Mouse (Mus musculus): Measurements from ENCODE around the gene Zbtb38. TPM values are rescaled to one million over a fixed set of nuclear protein-coding genes. Genes with fewer than 3 reads are reported as not detected.
A peak's percentile ranks its signal among the peaks of the same experiment; 100 is the strongest.

Gene Zbtb38
- total RNA-seq, 2 experiments from 2014 or later, result 42.3 to 45.2 TPM

DNA sequence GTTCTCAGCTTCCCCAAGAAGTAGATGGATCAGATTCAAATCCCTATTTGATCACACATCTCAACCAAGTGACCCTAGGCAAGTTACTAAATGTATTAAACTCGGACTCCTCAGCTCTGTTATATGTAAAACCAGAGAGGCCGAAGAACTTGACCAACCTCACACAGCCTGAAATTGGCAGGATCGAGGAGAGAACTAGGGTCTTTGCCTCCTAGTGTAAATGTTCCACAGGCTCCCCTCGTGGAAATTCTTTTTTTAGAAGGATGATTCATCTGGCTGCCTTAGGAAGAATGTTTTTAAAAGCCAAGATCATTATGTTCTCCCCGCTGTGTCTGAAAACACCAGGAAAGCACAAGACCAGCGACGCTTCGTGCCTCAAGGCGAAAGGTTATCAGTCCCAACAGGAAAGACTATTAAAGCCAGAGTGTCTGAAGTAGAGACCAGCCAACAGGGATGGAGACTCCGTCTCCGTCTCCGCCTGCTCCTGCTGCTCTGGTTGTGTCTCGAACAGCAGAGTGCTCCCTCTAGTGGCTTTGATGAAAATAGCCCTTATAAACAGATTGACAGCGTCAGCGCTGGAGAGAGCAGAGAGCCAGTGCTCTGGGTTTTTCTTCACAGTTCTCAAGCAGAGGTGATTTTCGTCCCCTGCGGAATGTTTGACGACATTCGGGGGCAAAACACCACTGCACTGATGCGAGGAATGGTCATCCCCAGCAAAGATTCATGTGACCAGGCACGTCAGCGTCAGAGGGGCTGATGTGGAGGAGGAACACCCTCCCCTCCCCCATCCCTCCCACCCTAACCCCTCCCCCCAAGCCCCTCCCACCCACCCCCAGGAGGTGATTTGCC is 6.3 kb upstream of the Zbtb38 start:
- DNase-seq (ENCODE audit: low spot score in 2 of 2), result peak; percentile 64 to 75

DNA sequence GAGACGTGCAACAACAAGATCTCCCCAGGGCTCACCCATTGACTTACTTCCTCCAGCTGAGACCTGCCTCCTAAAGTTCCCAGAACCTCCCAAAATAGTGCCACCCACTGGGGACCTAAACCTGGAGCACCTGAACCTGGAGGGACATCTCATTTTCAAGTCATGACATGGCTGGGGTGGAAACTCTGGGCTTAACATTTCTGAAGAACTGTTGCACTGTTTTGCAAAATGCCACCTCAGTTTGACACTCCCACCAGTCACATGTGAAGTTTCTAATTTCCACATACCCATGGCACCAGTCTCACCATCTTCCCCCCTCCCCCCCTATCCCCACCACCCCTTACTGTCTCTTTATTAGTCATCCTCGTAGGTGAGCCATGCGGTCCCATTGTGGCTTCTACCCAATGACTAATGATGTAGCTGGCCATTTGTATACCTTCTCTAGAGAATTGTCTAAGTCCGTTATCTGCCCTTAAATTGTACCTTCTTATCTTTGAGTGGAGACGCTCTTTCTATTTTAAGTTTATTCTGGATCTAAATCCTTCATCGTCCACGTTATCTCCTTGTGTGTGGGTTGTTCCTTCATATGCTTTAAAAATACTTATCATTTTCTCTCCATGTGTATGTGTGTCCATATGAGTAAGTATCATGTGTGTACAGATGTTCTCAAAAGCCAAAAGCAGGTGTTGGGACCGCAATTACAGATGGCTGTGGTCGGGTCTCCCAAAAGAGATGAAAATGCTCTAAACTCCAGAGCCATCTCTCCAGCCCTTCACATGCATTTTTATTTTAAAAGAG is 4.2 kb upstream of the Zbtb38 start:
- no peak for DNase-seq (ENCODE audit: low spot score in 2 of 2)

DNA sequence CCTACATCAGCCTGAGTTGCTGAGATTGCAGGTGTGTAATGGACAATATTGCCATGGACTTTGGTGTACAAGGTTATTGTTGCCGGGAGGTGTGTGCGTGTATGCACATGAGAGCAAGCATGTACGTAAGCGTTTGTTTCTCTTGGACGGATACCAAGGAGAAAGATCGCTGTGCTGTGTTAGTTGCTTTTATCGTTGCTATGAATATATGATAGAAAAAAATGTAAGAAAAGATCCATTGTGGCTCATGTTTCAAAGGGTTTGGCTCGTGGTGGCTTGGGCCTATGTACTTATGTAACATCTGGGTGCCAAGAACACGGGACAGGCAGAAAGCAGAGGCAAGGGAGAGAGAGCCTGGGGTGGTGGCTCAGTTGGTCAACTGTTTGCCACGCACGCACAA is 3.1 kb upstream of the Zbtb38 start:
- no peak for DNase-seq (ENCODE audit: low spot score in 2 of 2)

DNA sequence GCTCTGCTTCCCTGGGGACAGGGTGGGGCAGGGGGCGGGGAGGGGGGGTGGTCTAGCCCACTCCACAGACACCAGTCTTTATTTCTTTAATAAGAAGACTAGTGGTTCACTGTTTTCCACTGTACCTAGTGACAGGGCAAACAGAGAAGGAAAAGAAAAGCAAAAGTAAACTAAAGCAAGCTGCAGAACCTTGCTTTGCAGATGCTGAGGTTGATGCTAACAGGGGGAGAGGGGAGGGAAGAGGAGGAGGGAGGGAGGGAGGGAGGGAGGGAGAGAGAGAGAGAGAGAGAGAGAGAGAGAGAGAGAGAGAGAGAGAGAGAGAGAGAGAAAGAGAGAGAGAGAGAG is 2.0 kb upstream of the Zbtb38 start:
- DNase-seq (ENCODE audit: low spot score in 2 of 2), result no peak

DNA sequence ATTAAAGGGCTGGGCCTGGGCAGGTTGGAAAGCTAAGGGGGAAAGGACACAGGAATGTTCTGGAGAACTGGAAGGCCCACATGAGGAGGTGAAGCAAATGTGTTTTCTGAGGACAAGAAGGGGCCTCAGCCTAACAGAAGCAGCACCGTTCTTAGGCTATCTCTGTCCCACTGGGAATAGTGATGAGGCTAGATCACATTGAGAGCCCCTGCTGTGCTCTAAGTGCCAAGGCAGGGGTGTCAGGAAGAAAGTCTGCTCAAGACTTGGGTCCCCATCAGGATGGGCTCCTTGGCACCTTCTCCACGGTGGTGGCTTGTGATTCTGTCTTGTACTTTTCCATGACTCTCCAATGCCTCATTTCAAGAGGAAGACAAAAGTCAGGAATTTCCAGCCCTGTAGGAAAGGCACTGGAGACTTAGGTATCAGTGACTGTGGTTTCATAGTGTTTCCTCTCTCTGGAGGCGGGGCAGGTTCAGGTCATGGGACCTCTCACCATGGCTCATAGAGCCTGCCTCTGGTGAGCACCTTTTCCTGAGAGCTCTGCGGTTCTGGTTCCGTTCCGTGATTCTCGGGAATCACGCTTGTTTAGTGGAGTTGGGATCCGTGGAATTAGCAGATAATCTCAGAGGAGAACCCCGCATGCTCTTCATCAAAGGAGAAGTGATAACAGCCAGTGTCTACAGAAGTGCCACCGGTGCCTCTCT is 1.4 kb upstream of the Zbtb38 start:
- DNase-seq (ENCODE audit: low spot score in 2 of 2), result no peak

DNA sequence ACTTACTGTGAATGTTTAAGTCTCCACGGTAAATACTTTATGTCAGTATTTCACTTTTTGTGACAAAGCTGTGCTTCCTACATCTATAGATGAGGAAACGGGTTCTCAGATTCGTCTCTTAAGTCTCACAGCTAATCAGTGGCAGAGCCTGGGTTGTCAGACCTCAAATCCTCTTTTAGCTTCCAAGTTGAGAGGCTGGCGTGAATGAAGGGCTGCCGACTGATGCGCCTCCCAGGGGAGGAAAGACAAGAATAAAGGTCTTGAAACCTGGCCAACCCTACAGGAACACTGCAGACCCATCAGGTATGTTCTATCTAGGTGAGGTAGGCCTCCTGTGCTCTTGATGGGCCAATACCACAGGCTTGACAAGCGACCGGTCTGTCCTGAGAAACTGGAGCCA is 761 bp upstream of the Zbtb38 start:
- no peak for DNase-seq (ENCODE audit: low spot score in 2 of 2)

DNA sequence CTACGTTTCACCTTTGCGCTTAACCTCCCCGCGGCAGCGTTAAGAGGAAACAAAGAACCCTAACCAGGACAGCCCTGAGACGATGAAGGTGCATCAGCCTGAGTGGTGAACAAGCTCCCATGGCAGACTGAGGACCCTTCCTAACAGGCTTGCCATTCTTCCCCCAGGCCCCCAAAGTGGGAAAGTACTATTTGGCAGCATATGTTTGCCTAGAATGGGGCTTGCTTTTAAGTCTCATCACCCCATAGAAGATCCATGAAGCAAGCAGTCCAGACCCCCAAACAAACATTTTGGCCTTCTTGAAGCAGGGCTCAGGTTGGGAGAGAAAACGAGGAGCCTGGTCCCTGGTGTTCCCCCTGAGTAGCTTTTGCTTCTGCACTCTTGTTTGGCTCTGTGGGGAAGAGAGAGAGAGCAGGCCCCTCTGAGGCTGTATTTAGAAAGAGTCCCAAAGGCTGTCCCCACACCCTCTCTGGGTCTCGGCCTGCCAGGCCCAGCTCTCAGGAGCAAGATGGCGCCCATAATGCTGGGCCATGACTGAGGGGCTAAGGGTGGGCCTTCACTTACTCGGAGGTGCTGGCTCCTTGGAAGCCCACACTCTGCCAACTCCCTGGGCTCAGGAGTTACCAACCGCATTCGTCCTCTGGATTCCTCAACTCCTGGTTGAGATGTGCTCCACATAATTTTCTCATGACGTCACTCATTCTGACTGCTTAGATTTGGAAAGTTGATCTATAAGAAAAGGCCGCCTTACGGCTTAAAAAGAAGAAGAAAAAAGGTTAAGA is 619 bp downstream of the Zbtb38 start:
- no peak for DNase-seq (ENCODE audit: low spot score in 2 of 2)

DNA sequence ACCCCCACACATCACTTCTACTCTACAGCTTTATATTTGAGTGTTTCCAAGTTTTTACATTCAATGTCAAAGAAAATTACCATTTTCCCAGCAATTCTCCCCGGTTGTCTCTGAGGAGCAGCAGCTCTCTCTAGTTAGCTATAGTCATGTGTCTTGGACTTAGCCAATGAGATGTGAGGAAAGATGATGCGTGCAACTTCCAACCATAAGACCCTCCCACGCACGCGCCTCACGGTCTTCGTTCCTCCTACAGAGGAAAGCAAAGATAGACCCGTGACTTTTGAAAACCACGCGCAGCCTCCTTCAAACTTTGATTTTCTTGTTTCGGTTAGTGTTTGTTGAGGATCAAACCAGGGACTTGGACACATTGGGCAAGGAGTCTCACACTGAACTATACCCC is 2.0 kb downstream of the Zbtb38 start:
- no peak for DNase-seq (ENCODE audit: low spot score in 2 of 2)

DNA sequence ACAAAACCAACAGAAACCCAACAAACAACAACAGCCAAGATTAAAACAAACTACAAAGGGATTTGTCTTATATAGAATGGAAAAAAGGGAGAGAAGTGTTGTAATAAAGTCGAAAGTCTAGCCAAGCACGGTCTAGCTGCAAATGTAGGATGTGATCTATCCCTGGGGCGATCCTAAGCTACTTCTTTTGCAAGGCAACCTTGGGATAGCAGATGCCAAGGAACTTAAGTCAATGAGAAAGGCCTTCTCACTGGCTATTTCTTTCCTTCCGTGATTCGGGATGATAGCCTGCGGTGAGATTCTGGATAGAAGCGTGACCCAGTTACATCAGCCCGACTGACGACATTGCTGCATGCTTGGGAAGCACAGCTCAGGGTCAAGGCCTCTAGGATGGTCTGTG is 6.1 kb downstream of the Zbtb38 start:
- no peak for DNase-seq (ENCODE audit: low spot score in 2 of 2)

DNA sequence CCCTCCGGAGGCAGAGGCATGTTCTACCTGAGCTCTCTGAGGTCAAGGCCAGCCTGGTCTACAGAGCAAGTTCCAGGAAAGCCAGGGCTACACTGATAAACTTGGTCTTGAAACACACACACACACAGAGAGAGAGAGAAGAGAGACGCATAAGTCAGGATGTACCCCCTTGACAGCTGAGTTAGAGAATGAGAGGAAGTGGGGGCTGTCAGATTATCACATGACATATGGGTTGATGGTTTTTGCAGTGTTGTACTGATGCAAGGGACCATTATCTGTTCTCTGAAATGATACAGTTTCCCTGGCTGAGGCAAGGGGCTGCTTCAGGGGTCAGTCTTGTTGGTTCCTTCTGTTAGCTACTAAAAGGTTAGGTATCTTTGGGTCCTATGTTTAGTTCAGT is 7.7 kb downstream of the Zbtb38 start:
- DNase-seq (ENCODE audit: low spot score in 2 of 2), result no peak

DNA sequence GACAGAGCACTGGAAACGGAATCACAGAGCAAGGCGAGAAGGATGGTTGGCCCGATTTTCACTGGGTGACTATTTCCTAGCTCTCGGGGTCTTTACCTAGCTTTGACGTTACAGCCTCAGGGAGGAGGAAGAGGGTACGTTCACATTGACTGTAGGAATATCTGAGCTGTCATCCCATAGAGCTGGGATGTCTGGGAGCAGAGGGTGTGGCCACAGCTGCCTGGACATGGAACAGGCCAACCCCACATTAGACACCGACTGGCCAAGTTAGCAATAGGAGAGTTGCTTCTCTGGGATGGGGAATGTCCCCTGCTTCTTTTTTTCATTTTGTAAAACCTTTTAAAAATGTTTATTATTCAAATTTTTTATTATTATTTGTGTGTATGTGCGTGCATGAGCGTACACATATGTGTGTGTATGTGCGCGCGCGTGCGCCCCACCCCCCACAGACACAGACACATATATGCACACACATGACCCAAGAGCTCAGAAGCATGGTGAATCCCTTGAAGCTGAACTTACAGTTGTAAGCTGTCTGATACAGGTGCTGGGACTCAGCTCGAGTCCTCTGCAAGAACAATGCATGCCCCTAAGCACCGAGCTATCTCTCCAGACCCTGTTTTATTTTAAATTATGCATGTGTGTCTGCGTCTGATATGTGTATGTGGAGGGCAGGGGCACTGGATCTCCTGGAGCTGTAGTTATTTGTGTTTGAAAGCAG is 11.1 kb downstream of the Zbtb38 start:
- no peak for DNase-seq (ENCODE audit: low spot score in 2 of 2)

DNA sequence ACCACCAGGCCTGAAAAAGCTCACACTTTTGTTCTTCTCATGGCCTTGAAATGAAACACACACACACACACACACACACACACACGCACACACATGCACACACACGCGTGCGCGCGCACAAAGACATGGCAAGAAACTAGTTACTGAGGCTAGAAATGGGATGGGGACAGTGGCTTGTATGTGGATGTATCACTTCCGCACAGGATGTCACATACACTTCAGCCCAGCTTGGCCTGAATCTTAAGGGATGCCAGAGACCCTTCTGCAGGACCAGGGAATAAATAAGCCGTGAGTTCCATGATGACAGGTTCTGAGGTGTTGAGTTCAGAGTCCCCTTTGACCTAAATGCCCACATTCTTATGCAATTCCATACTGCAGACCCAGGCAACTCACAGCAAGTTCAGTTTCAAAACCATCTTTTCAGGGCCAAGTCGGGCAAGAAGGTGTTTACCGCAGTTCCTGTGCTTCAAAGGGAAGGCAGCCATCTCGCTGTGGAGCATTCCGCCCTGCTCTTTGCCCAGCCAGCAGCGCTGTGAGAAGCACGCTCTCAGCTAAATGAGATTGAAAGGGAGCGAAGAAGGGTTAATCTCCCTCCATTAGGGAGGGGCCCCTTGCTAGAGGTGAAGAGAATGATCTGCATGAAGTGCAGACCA is 11.8 kb downstream of the Zbtb38 start:
- no peak for DNase-seq (ENCODE audit: low spot score in 2 of 2)

DNA sequence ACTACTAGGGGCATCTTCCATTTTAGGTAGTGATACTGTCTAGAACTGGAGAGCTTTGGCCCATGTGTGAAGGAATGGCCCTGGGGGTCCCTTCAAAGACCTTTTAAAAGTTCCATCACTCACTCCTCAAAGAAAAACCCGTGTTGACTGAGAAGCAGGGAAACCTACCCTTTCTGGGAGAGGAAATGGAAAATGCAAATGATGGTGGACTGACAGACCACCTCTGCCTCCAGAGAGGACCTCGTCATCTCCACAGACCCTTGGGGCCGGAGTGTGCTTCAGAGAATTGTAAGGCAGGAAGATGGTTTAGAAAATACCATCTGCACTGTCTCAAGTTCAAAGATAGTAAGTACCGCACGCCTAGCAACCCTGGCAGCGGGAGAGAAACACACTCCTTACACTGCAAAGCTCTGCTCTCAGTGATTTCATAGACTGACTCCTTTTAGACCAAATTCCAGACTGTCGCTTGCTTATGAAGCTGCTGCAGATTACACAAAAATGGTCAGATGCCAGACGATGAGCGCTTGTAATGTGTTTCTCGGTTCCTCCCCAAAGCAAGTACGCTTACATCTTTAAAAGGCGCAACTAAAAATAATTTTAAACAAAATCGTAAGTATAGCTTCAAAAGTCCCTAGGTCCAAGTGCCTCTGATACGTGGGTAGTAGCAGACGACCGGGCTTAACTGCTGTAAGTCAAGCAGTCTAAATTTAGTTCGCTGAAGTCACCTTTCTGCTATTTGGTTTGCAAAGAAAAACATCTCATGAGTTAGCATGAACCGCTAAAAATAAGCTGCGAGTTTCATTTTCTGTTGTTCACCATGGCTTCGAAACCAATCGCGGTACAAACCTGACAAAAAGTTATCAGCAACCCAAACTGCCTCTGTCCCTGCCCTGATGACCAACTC is 12.6 kb downstream of the Zbtb38 start:
- no peak for DNase-seq (ENCODE audit: low spot score in 2 of 2)

DNA sequence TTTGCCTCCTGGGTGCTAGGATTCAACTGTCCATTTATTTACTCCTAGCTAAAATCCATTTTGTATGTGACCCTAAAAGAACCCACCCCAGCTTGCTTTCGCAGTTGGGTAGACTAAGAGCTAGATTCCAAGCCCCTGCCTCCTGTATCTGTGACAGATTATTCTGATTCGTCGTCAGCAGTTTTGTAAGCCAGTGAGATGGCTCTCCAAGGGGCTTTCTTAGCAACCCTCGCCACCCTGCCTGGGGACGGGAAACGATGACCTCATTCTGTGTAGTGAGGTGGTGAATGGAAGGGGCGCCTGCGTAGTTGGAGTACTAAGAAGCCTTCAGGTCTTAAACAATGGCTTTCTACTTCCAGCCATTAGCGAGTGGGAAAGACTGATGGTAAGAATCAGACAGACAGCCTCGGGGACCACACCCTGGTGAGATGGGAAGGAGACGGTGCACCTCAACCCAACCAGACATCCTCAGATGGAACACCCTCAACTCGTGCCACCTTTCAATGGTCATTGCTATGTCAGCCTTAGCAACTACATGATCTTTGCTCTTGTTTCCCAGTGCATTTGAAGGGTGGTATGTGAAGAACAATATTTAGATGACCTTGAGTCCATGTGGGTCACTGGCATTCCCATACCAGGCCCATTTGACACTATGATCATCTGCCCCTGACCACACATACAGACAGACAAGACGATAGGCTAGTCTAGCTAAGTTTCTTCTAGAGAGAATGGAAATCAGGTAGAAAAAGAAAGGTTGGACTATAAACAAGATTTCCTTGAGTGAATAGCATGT is 13.9 kb downstream of the Zbtb38 start:
- no peak for DNase-seq (ENCODE audit: low spot score in 2 of 2)

DNA sequence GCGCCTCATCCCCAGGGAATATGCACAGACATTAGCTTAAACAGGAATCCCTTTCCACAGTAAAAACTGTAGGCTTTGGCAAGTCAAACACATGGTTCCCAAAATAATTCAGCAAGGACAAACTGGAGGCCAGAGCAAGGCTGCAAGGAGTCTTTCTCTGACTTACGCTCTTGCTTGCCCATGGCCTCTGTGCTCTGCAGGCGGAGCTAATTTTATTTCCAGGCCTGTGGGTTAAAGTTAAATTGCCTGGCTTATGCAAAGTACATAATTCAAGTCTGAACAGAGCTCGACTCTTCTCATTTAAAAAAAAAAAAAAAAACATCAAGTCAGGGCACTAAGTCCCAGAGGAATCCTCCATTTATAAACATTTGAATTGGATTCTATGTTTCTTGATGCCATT is 16.7 kb downstream of the Zbtb38 start:
- no peak for DNase-seq (ENCODE audit: low spot score in 2 of 2)

DNA sequence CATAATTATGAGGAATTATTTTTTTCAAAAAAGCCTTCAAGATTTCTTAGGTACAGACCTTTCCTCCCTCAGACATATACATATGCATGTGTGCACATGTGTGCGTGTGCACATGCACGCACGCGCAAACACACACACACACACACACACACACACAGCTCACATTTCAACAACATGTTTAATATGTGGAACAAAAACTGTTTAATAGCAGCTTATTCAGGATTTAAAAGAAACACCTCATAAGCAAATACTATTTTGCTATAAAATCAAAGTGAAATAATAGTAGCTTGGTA is 19.3 kb downstream of the Zbtb38 start:
- no peak for DNase-seq (ENCODE audit: low spot score in 2 of 2)

DNA sequence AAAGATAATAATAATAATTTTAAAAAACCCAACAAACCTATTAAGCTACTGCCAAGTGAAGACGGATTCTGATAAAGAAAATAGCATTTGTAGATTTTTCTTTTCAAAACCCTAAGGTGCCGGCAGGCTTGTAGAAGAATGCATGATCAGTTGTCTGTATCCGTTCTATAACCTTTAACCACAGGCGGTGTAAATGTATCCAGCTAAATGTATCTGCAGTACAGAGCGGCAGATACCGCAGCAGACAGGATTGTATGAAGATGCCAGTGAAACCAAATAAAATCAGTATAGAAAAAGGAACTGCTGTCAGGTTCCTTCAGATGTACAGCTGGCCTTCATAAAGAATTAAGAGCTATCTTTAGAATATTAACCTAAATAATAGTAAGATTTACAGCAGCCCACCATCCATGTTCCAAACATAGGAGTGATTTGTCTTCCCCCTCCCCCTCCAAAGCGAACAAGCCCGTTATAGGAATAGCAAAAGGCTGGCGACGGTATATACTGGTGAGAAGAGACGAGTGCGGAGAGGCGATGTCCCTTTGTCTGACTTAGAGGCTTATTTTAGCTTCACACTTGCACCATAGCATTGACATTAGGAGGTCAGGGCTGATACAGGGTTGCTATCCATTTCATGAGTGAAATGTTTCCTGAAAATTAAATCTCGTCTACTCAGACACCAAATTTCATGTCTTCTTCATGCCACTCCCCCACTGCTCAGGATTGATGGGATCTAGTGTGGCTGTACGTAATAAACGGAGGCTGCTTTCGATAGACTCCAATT is 19.8 kb downstream of the Zbtb38 start:
- no peak for DNase-seq (ENCODE audit: low spot score in 2 of 2)
